In the genomic region with DNA sequence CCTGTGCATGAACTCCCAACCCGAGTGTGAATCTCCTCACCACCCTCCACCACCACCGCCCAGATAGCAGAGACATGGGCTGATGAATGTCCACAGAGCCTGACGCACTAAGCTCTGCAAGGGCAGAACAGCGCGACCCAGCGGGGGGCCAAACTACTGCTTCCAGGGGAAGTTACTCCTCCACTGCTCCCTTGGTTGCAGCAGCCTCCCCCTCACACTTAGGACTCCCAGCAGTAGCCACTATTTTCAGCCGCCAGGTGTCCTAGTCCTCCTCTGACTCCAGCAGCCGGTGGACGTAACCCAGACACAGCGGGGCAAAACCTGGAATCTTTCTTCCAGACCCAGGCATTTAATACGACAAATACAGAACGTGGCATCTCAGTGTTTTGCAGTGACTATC, we compare ENCODE assay signal across 8 mouse cellular contexts. TPM values are rescaled to one million over a fixed set of nuclear protein-coding genes. Genes with fewer than 3 reads are reported as not detected.
DNase-seq lines count a peak whose midpoint lies in the region; ATAC-seq lines count a peak whose summit lies in the region.

No protein-coding gene starts in this region.

- no peak overlapping the region for H3K27ac ChIP-seq in heart, embryonic 14.5 days (replicated peaks in 1 of 2; ENCODE audit: control insufficient read depth in 1 of 2, insufficient read depth in 1 of 2, low read depth in 2 of 2, low read length in 2 of 2)
- no peak overlapping the region for H3K27ac ChIP-seq in limb, embryonic 11.5 days (replicated peaks; ENCODE audit: low read depth, low read length)

- no peaks in the 10 kb centered on the region for H3K27me3 ChIP-seq in heart, embryonic 14.5 days (ENCODE audit: control insufficient read depth, insufficient read depth, low read length)
- H3K27me3 ChIP-seq in limb, embryonic 11.5 days (ENCODE audit: control insufficient read depth, insufficient read depth, low read length): no peaks in the 10 kb centered on the region

- H3K4me1 ChIP-seq in heart, embryonic 14.5 days (ENCODE audit: control insufficient read depth in 2 of 2, insufficient read depth in 2 of 2, low read length in 2 of 2): peaks cover 2 to 12% of the 10 kb centered on the region in 2 experiments; a peak in 3 of 4 replicates
- no peaks in the 10 kb centered on the region for H3K4me1 ChIP-seq in limb, embryonic 11.5 days (ENCODE audit: control insufficient read depth, insufficient read depth, low read length)

- no peaks in the 10 kb centered on the region for H3K36me3 ChIP-seq in heart, embryonic 14.5 days (ENCODE audit: control insufficient read depth, insufficient read depth, low read length)
- H3K36me3 ChIP-seq in limb, embryonic 11.5 days (ENCODE audit: control insufficient read depth, insufficient read depth, low read length): no peaks in the 10 kb centered on the region

- DNase-seq in cerebellum, adult 18-20 months: peak; percentile 8 to 15
- no peak for DNase-seq in cerebellum, adult 11-12 months
- DNase-seq in lung, adult 18-20 months: peak; percentile 11 to 24
- no peak for DNase-seq in lung, postnatal 25 days (ENCODE audit: low spot score)
- peak; percentile 32 for DNase-seq in limb, embryonic 11.5 days (ENCODE audit: low spot score)
- DNase-seq in layer of hippocampus, adult 18-20 months (ENCODE audit: low spot score in 2 of 2): no peak
- DNase-seq in spleen, postnatal 36 days (ENCODE audit: low spot score in 2 of 2): no peak

- ATAC-seq in heart, embryonic 14.5 days (ENCODE audit: insufficient number of reproducible peaks, insufficient read depth, low FRiP score, low read depth): no peak
- no peak for ATAC-seq in limb, embryonic 11.5 days (ENCODE audit: insufficient number of reproducible peaks, low FRiP score, low TSS enrichment, low read depth)

- 11% methylated on average over 12 of the region's 12 CpGs for WGBS in heart, embryonic 14.5 days
- 17% methylated on average over 12 of the region's 12 CpGs for WGBS in limb, embryonic 11.5 days

- H3K4me3 ChIP-seq in heart, embryonic 14.5 days (ENCODE audit: control insufficient read depth in 1 of 2, insufficient read depth in 1 of 2, low read depth in 1 of 2, low read length in 2 of 2): no peak overlapping the region
- H3K4me3 ChIP-seq in limb, embryonic 11.5 days (ENCODE audit: low read depth, low read length): no peak overlapping the region

- 0 out of 2 replicates have a peak overlapping the region, but pooled peaks have one; percentile 34 for H3K9ac ChIP-seq in heart, embryonic 14.5 days (ENCODE audit: low read length)
- H3K9ac ChIP-seq in limb, embryonic 11.5 days (ENCODE audit: low read length): no peak overlapping the region

- H3K9me3 ChIP-seq in heart, embryonic 14.5 days (ENCODE audit: control insufficient read depth, low read length): no peaks in the 10 kb centered on the region
- no peaks in the 10 kb centered on the region for H3K9me3 ChIP-seq in limb, embryonic 11.5 days (ENCODE audit: control insufficient read depth, low read length)

- peak overlapping the region; percentile 35 for H3K4me2 ChIP-seq in heart, embryonic 14.5 days (ENCODE audit: low read length)
- H3K4me2 ChIP-seq in limb, embryonic 11.5 days (ENCODE audit: low read depth, severe bottlenecking): no peak overlapping the region

RNA-seq across cellular contexts. Expression of a gene that starts 34.5 kb away (rescaled TPM):
- 32.5 and 34.7 TPM in 2 replicates for polyA plus RNA-seq in heart, embryonic 14.5 days (2014; fragmentation: Nextera tagmentation; extraction: Ambion mirVana)
- 46.2 and 48.2 TPM in 2 replicates for polyA plus RNA-seq in limb, embryonic 11.5 days (2014; fragmentation: Nextera tagmentation; extraction: Ambion mirVana)
- 10 to 100 TPM; 83.4 to 88.4 TPM for total RNA-seq in layer of hippocampus, adult 18-20 months (2021)

RNA-seq across cellular contexts. Expression of a gene that starts 56.1 kb away (rescaled TPM):
- polyA plus RNA-seq in heart, embryonic 14.5 days (2014; fragmentation: Nextera tagmentation; extraction: Ambion mirVana): 0.74 and 1.3 TPM in 2 replicates
- 3.8 and 5.7 TPM in 2 replicates for polyA plus RNA-seq in limb, embryonic 11.5 days (2014; fragmentation: Nextera tagmentation; extraction: Ambion mirVana)
- 1 to 10 TPM; 4.7 to 5.3 TPM for total RNA-seq in layer of hippocampus, adult 18-20 months (2021)

Comparison
In these comparisons a context has a peak if more than half of its experiments do, and no peak if none do; other contexts are left out.
1. DNase-seq: peak in cerebellum, adult 18-20 months (2 of 2), lung, adult 18-20 months (2 of 2) and limb, embryonic 11.5 days (single experiment); none in cerebellum, adult 11-12 months (single experiment), lung, postnatal 25 days (single experiment), layer of hippocampus, adult 18-20 months (0 of 2) and spleen, postnatal 36 days (0 of 2).